Mouse (Mus musculus) retina, postnatal 7 days (tissue): ENCODE data around the gene Rbms1.

ENCODE experiments used
- DNase-seq: peaks from one replicate; pipeline ENCODE4 v3.0.0-alpha.2; 2012; ENCODE audit warnings: low read depth, low spot score

Rbms1 gene

GRCm38 (mm10) chr2:60879141-60879818, 83.7 kb downstream of the Rbms1 start:
- no peak for DNase-seq

GRCm38 (mm10) chr2:60877543-60878386, 85.2 kb downstream of the Rbms1 start:
- no peak for DNase-seq

GRCm38 (mm10) chr2:60876891-60877290, 86.1 kb downstream of the Rbms1 start:
- DNase-seq = no peak

- no peak for DNase-seq
These were observed 90.7 kb downstream of the Rbms1 start for GRCm38 (mm10) chr2:60872095-60872811.

- no peak for DNase-seq
These were observed 92.0 kb downstream of the Rbms1 start for GRCm38 (mm10) chr2:60871001-60871400.

- DNase-seq = no peak
These were observed 92.5 kb downstream of the Rbms1 start for GRCm38 (mm10) chr2:60870450-60870849.

- no peak for DNase-seq
These were observed 93.8 kb downstream of the Rbms1 start for GRCm38 (mm10) chr2:60869001-60869743.

- DNase-seq = no peak
These were observed 94.8 kb downstream of the Rbms1 start for GRCm38 (mm10) chr2:60868060-60868662.

- DNase-seq = no peak
These were observed 95.7 kb downstream of the Rbms1 start for GRCm38 (mm10) chr2:60867304-60867703.

GRCm38 (mm10) chr2:60865869-60866268, 97.1 kb downstream of the Rbms1 start:
- DNase-seq = no peak

GRCm38 (mm10) chr2:60864977-60865376, 98.0 kb downstream of the Rbms1 start:
- no peak for DNase-seq

GRCm38 (mm10) chr2:60864256-60864795, 98.7 kb downstream of the Rbms1 start:
- no peak for DNase-seq

GRCm38 (mm10) chr2:60863827-60864226, 99.2 kb downstream of the Rbms1 start:
- DNase-seq = no peak

GRCm38 (mm10) chr2:60862913-60863711, 99.9 kb downstream of the Rbms1 start:
- DNase-seq = no peak

GRCm38 (mm10) chr2:60858116-60858515, 104.9 kb downstream of the Rbms1 start:
- DNase-seq = no peak

- no peak for DNase-seq
These were observed 106.9 kb downstream of the Rbms1 start for GRCm38 (mm10) chr2:60856097-60856496.

- no peak for DNase-seq
These were observed 108.0 kb downstream of the Rbms1 start for GRCm38 (mm10) chr2:60855006-60855405.

GRCm38 (mm10) chr2:60851898-60852297, 111.1 kb downstream of the Rbms1 start:
- no peak for DNase-seq

- no peak for DNase-seq
These were observed 111.8 kb downstream of the Rbms1 start for GRCm38 (mm10) chr2:60851057-60851718.

GRCm38 (mm10) chr2:60848478-60848877, 114.5 kb downstream of the Rbms1 start:
- no peak for DNase-seq
